Mouse (Mus musculus) liver, postnatal 0 days (tissue): ENCODE results near the gene Lipm.

Experiments used
- CTCF ChIP-seq: sonication (generic); IDR thresholded peaks from 2 replicates; pipeline ENCODE4 v1.5.1; 2016; ENCODE audit warnings: antibody characterized with exemption, low read depth
- EP300 ChIP-seq: IDR thresholded peaks from 2 replicates; pipeline ENCODE4 v1.6.1; 2016; ENCODE audit warnings: antibody characterized with exemption, low read depth, mild to moderate bottlenecking

DNA sequence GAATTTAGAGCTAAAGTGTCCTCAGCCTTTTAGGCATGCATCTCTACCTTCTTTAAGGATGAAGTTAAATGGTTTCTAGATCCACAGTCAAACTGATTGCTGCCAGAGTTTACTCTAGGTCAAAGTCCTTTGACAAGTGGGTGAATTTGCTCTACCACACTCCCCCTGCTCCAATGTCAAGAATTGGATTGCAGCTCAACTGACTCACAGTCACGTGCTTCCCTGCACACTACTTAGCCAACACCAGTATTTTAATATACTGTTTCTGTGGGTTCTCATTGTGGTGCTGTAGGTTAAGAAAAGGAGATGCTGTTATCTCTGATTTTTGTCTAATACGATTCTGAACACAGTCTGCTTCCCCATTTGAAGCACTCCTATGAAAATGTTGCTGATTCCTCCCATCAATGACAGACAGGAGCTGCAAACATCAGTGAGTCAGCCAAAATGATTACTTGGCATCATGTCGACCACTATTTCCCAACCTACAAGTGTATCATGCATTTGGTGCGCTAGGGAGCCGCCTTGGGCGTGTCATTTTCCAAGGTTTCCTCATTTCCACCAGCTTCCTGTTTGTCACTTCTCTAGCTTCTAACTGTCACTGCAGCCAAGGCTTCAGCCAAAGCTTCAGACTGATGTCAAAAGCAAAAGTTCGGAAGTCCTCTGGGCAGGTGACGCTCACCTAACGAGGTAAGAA is 33.8 kb upstream of the Lipm start, which contains the start of gene Lipn:
- TF ChIP-seq CTCF (no peak), EP300 (no peak)
